Comparison of ENCODE assay signal across 5 mouse cellular contexts in the genomic region with DNA sequence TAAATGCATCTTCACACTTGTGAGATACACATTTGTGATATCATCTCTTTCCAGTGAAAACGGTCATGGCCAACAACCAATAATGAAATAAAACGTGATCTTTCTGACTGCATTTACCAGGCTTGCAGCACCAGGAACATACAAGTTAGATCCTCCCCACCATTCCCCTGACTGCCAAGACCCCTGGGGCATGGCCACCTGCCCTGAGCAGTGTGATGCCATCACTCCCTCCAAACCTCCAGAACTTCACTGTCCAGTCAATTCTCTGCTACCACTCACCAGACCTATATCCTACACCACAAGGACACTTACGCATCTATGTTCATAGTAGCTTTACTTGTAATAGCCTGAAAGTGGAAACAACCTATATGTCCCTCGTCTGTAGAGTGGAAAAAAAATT.
"Had no signal": no experiment of that assay in that cellular context is flagged by ENCODE, and none has a peak within 500 bp of the region (broad histone marks: within the 10 kb centered on the region; RNA-seq: fewer than 3 reads in every experiment).

No protein-coding gene starts in this region.

- ATAC-seq: midbrain, embryonic 13.5 days had no signal

- DNase-seq: kidney, postnatal 14 days; lung, adult 18-20 months; right cerebral cortex, postnatal 25 days; thymus, postnatal 14 days had no signal
